Mouse (Mus musculus) frontal cortex, adult (tissue): ENCODE data around the gene Rbp7.
"Not testable (repeated sequence)": the region's sequence is repeated elsewhere in the genome, so short reads cannot be mapped to it uniquely, and the experiment has no call there.

Experiments used
- ATAC-seq: cut with Nextera tagmentation; 2 replicates; pipeline ENCODE4 v1.9.2; 2017; ENCODE audit warnings: mild to moderate bottlenecking, moderate library complexity, mixed read lengths; ENCODE audit not compliant: low TSS enrichment

The Rbp7 gene

DNA sequence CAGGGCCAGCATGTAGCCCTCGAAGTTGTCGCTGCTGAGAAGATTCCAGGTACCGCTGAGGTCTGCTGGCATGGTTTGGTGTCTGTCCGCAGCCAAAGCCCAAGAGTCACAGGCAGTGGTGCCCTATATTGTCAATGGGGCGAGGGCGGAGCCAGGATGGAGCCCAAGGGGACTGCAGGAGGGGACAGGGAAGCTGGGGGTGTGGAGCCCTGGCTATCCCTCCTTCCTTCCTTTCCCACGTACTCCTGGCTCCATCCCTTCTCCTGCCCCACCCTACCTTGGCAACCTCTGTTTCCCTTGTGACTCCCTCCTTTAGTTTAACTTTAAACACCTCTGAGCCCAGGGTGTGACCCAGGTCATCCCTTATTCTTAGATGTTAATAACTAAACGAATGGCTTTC is at the start of gene Rbp7:
Gene Rbp7, minus strand, starts transcription at position 100 of the 400 bp plus-strand sequence.
- ATAC-seq, result no peak

DNA sequence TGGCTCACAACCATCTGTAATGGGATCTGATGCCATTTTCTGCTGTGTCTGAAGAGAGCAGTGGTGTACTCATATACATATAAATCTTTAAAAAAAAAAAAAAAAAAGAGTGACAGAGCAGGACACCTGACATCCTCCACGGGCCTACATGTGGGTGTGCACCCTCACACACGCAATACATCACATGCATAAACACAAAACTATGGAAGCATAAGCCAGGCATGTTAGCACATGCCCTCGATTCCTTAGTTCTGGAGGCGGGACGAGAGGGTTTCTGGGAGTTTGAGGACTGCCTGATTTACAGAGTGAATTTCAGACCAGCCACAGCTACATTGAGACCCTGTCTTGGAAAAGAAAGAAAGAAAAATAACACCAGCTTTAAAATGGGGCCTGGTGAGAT is 49.6 kb upstream of the Rbp7 start:
- no peak for ATAC-seq

DNA sequence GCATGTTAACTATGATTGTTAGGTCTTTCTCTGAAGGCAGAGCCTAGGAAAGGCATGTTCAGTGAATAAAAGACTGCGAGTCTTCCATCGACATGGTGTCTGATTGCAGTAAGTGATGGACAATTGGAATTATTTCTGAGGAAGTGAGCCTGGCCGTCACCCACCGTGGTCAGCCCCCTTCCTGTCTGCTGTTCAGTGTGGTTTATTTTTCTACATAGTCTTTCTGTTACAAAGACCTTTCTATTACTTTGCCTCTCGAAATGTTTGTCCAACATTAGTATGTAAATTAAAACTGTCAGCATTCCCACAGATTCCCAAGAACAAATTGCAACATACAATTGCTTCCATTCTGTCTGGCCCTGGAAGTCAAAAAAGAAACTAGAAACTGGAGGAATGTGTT is 45.0 kb upstream of the Rbp7 start:
- no peak for ATAC-seq

DNA sequence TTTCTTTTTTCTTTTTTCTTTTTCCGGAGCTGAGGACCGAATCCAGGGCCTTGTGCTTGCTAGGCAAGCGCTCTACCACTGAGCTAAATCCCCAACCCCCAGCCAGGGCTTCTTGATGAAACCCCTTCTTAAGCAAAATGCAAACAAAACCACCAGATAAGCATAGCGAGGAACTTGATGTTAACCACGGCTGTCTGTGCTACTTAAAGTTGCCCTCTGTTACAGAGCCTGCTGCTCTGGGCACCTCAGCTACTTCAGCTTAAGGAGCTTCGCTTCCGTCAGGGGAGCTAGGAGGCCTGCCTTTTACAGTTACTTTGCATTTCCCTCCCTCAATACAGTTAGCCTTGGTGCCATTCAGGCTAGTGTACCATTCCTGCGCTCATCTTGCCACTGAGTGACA is 44.1 kb upstream of the Rbp7 start:
- ATAC-seq, result no peak

DNA sequence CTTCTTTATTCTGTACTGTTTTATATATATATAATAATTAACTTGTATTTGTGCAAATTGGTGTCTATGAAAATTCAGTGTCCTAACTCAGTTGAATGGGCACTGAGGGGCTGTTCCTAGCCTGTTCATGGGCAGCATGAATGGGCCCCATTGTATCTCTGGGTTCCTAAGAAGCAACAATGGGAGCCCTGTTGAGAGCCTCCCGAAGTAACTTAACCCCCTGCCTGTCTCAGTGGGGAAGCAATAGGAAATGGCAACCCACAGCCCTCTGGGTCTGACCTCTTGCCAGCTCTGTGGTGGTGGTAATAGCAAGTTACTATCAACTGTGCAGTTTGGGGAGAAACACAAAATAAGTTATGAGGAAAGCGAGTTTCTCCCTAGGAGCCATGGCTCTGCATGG is 41.8 kb upstream of the Rbp7 start:
- peak; percentile 52; the same call in 1 of the 2 replicates for ATAC-seq

DNA sequence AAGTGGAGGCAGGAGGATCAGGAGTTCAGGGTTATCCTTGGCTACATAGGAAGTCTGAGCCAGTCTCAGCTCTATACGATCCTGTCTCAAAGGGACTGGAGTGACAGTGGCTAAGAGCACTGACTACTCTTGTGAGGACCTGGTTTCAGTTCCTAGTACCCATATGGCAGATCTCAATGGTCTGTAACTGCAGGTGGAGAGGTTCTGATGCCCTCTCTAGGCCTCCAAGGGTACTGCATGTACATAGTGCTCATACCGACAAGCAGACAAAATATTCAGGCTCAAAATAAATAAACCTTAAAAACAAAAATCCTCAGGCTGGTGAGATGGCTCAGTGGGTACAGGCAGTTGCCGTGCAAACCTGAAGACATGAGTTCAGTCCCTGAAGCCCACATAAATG is 36.4 kb upstream of the Rbp7 start:
- ATAC-seq, result no peak

DNA sequence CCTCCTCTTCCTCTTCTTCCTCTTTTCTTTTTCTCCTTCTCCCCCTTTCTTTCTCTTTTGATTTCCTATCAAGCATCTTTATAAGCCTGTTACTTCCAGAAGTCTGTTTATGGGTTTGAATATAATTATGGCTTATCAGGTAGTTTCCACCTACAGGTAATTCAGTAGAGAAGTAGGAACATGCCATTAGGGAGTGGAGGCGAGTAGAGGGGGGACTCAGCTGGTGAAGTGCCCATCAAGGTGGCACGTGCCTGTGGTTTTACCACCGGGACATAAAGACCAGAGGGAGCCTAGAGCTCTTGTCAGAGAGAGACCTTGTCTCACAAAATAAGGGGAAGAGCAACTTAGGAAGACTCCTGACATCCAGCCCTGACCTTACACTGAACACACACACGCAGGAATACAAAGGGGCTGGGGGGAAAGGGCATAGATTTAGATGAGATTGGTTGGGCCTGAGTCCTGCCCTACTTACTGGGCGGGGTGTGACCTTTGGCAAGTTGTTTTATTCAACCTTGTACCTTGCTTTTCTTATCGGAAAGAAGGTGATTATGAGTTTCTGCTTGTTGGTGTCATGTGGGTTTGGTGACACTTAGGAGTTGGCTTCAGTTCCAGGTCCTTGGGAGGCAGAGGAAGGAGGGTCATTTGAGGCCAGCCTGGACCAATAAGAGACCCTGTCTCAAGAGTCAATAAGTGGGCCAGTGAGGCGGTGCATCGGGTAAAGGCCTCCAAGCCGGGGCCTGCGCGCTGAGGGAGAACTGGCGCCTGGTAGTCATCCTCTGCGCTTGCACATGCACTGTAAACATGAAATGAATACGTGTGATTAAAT is 34.9 kb upstream of the Rbp7 start:
- ATAC-seq, result no peak

DNA sequence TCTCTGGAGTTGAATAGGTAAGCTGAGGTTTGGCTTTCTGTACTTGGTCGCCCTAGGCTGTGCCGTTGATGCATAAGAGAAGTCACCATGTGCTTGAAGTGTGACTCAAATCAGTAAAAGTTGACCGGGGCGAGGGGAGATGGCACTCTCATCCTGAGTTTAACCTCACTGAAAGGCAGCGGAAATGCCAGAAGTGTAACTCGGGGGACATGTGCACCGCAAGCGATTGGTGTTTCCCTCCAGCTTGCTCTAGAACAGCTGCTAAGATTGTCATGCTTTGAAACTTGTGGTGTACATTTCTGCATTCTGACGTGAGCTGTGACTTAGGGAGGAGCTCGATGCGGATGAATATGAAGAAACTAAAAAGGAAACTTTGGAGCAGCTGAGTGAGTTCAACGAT is 33.0 kb upstream of the Rbp7 start:
- ATAC-seq, result no peak

DNA sequence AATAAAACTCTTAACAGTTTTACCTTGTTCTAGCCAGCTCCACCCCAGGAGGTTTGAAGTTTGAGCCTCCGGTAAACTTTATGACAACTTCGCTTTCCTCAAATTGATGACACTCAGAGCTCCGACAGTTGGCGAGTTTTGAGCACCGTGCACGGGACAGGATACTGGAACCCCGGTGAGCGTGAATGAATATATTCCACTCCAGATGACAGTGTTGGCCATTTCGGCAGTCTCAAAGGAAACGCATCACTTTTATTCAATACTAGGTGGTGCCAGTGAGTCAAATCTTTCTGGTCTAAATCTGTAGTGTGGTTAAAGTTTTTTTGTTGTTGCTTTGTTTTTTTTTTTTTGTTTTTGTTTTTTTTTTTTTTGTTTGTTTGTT is 31.0 kb upstream of the Rbp7 start:
- no peak for ATAC-seq

DNA sequence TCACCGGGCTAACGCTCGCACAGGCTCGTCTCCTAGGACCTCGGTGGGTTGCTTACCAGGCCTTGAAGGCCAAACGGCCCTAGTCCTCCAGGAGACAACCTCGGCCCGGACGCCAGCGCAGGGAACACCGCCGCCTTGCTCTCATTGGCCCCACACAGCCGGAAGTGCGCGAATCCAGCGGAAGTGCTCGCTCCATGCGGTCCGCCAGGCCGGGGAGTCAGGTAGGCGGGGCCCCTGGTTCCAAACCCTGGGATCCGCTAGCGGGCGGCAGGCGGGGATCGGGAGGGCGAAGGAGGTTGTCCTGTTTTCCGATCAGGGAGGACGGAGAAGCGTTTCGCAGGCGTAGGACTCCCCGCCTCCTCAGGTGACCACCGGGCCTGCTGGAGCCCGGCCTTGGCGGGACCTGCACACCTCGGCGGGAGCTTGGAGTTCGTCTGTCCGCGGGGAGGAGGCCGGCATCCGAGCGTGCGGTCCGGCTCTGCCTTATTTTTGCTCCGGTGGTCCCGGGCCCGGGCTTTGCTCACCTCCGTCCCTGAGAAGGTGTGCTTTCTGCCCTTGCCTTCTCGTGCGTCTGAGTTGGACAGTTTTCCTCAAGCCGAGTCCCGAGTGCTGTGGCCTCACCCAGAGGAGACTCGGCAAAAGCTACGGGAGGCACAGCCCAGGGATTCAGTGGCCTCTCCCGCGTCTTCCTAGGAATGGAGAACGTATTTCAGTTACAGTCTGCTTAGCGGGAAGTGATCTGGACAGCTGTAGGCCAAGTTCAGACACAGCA is 30.5 kb upstream of the Rbp7 start, which contains the start of the genes Nmnat1 and Lzic:
Gene Nmnat1, minus strand, starts transcription at position 150 of the 772 bp plus-strand sequence.
Gene Lzic, plus strand, starts transcription at position 177 of the 772 bp plus-strand sequence.
- ATAC-seq, result peak; percentile 100

DNA sequence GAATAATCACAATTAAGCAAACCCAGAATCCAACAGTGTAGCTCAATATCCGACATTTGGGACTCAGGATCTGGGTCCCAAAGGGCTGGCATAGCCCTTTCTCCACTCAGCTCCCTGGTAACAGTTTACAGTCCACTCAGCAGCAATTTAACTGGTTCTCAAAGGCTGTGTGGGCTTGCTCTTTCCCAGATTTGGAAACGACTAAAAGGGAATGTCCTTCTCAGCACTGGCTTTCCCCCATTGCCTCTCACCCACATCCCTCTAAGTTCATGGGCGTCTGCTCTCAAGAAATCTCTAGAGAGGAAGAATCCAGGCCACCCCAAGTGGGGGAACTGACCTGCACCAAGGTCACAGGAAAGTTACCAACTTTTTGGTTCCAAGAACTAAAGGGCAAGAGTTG is 29.8 kb upstream of the Rbp7 start:
- no peak for ATAC-seq

DNA sequence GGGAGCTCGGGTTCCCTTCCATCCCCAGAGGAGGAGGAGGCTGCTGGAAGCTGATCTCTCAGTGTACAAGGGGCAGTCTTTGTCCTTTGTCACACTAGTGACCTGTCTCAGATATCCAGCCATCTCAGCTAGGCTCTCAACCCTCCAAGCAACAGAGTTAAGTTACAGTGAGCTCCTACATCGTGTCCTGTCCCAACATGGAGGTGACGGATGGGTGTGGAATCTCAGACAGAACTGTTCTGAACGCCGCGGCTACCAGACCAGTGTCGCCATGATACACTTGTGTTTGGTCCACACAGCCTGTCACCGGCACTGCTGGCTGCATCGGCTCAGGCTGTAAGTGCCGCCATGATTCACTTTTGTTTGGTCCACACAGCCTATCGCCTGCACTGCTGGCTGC is 22.3 kb upstream of the Rbp7 start, which contains the start of gene Tmem274:
Gene Tmem274, plus strand, starts transcription at position 301 of the 400 bp plus-strand sequence.
- ATAC-seq, result no peak

DNA sequence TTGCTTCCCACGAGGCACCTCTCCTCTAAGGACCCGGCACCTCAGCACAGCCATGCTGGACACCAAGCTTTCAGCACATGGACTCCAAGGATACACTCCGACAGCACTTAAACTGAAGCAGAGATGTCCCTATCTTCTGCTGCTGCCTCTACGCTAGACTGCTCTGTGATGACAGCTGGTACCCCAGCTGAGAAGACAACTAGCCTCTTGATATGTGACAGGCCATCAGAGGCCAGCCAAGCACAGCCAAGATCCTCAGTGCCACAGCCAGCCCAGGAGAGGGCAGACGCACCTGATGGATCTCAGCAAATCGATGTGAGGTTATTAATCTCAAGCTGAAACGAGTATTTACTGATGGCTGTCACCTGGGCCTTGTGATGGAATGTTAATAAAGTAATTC is 20.3 kb upstream of the Rbp7 start:
- no peak for ATAC-seq

DNA sequence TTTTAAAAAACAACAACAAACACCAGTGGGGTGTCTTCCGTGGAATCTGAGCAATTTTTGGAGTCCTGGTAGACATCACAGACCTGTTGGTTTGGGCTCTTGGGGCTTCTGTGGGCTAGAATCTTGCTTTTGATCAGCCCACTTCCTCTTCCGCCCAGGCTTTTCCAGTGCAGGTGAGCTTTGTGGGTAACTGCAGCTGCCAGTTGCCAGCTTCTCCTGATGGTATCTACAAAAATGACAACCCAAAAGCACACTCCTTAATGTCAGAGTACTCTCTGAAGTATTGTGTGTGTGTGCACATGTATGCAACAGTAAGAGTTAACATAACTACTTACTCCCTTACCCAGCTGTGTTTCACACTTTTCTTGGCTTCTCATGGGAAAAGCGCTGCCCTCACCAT is 14.8 kb upstream of the Rbp7 start:
- no peak for ATAC-seq

DNA sequence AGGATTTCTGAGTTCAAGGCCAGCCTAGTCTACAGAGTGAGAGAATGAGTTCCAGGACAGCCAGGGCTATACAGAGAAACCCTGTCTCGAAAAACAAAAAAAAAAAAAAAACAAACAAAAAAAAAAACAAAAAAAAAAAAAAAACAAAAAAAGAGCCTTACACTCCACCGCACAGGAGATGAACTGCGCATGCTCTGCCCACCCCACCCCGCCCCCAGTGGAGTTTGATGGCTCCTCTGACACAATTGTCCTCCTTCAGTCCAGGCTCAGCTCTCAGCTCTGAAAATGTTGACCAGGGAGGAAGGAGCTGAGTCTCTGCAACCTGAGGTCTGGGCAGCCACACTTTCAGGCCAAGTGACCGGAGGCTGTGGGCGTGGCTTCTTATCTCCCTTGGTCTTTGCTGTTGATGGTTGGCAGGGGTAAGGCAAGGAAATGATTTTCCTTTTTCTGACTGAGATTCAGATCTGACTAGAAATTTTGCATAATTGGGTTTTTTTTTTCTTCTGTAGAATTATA is 8.7 kb upstream of the Rbp7 start:
- ATAC-seq, result no peak

DNA sequence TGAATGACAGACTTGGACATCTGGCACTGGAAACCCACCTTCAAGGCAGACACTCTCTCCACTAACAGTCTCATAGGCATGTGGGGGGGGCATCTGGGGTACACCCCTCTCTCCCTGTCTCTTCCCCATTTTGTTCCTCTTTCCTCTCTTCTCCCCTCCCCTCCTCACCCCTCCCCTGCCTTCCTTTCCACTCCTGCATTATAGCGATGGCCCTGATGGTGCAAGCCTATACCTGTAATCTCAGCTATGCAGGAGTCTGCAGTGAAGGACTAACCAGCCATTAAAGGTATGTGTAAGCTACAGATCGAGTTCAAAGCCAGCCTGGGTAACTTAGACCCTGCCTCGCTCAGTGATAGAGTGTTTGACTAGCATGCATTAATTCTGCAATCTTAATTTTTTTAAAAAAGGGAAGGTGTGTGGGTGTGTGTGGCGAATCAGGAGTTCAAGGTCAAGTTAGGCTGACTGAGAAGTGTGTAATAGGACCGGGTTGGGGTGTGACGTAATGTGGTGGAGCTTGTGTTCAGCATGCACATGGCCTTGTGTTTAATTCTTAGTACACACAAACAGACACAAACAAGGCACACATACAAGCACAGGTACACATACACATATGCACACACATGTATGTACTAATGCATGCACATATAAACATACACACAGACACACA is 7.7 kb upstream of the Rbp7 start:
- ATAC-seq, result no peak

DNA sequence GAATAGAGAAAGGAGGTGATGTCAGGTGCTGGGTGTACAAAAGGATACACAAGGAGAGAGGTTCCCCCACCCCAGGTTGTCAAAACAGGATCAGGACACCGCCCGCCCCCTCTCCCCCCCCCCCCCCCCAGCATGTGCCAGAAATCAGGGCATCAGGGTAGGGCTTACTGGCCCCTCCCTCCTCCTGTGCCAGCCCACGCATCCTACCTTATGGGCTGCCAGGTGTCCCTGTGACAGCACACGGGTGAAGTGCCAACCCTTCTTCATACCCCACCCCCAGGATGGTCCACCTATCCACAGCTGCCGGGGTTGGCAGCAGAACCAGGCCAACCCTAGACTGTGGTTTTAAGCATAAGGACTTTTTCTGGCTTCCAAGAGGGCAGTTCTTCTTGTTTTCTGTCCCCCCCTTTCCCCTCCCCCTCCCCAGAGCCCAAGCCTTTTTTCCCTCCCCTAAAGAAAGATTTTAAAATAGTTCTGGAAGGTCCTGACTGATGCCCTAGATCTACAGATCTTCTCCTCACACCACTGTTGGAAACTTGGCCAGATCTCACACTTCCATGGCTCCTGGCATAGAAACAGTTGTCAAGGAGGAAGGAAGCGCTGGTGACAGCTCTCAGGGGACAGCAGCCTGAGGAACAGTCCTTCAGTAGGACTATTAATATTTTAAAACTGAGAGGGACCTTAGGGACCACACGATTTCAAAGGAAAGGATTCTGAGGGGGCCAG is 7.0 kb upstream of the Rbp7 start:
- no peak for ATAC-seq

DNA sequence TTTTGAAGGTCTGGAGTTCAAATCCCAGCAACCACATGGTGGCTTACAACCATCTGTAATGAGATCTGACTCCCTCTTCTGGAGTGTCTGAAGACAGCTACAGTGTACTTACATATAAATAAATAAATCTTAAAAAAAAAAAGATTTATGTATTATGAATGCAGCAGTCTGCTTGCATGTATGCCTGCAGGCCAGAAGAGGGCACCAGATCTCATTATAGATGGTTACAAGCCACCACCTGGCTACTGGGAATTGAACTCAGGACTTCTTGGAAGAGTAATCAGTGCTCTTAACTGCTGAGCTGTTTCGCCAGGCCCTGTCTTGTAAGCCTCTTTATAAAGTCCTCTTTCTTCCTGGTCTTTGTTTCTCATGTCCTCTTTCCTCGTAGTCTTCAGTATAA is 5.7 kb upstream of the Rbp7 start:
- ATAC-seq, result not testable (repeated sequence)

DNA sequence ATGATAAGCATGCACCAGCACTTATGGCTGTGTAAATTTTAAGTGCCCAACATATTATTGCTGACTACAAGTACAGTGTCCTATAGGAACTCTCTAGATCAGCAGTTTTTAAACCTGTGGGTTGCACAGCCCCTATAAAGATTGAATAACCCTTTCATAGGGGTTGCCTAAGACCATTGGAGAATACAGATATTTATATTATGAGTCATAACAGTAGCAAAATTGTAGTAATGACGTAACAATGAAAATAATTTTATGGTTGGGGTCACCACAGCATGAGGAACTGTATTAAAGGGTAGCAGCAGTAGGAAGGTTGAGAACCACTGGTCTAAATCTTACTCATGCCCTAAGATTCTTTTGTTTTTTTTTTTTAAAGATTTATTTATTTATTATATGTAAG is 4.6 kb upstream of the Rbp7 start:
- no peak for ATAC-seq

DNA sequence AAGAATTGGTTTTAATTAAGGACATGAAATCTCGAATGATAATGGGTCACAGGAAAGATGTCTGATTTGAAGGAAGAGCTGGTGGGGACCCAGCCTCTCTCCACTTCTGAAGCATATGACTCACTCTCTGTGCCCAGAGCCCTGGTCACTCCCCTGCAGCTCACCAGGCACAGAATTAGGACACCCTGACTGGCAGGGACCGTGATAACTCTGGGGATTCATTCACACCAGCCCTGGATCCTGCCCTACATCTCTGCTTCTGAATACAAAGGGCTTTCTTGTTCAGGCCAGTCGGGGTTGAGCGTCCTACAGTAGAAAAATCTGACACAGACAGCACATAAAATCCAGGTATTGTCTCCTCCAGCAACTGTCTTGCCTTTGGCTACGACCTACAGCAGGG is 3.7 kb upstream of the Rbp7 start:
- no peak for ATAC-seq

DNA sequence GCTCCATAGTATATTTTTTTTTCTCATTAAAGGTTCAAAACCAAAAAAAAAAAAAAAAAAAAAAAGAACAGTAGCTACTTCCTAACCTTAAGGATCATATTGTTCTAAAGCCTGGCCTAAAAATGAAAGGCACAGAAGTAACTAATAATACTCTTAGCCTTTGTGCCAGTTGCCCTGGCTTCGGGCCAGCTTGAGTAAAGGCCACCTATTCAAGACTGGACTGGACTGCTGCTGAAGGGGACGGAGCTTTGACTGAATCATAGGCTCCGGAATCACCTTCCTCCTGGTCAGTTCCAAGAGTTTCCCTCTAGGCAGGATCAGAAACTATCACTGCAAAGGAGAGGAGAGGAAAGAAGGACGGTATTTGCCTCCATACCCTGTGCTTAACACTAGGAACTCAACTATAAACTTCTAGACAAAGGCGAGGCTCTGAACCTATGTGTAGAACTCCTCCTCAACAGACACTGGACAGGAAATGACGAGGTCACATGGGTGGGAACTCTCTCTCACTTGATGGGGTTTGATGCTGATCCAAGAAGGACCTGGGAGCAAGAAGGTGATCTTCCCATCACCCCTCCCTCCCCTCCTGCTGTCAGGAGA is 3.2 kb upstream of the Rbp7 start:
- no peak for ATAC-seq
